Comparison of ENCODE assay signal across 20 mouse cellular contexts in genomic region chr17:71976661-71977060, GRCm38 (mm10).
DNase-seq lines count a peak whose midpoint lies in the region; ATAC-seq and TF ChIP-seq lines count a peak whose summit lies in the region.
"Had no signal": no experiment of that assay in that cellular context is flagged by ENCODE, and none has a peak within 500 bp of the region (broad histone marks: within the 10 kb centered on the region; RNA-seq: fewer than 3 reads in every experiment).

No protein-coding gene starts in this region.

- H3K9ac ChIP-seq in forebrain, embryonic 13.5 days: no peak overlapping the region
- H3K9ac ChIP-seq in forebrain, postnatal 0 days: no peak overlapping the region
- H3K9ac ChIP-seq in forebrain, embryonic 15.5 days (replicated peaks): no peak overlapping the region
- H3K9ac ChIP-seq in stomach, postnatal 0 days (ENCODE audit: low read length): no peak overlapping the region
- H3K9ac ChIP-seq: embryonic facial prominence, embryonic 13.5 days; embryonic facial prominence, embryonic 15.5 days had no signal

- ATAC-seq in forebrain, embryonic 13.5 days: peak; percentile 47
- ATAC-seq in forebrain, postnatal 0 days: no peak
- ATAC-seq in forebrain, embryonic 15.5 days (replicated peaks): peak; percentile 36
- no peak for ATAC-seq in stomach, postnatal 0 days (ENCODE audit: low FRiP score, low TSS enrichment)

- no peak for TF ChIP-seq CTCF in forebrain, postnatal 0 days (IDR thresholded peaks at IDR 0.05; ENCODE audit: low read depth)
- TF ChIP-seq CTCF in stomach, postnatal 0 days (IDR thresholded peaks at IDR 0.05; ENCODE audit: low read depth): no peak

- no peak overlapping the region for H3K4me3 ChIP-seq in forebrain, embryonic 13.5 days
- H3K4me3 ChIP-seq in forebrain, postnatal 0 days (ENCODE audit: low read depth, low read length): no peak overlapping the region
- H3K4me3 ChIP-seq in forebrain, embryonic 15.5 days: no peak overlapping the region
- H3K4me3 ChIP-seq in stomach, postnatal 0 days (ENCODE audit: low read depth, low read length): no peak overlapping the region
- H3K4me3 ChIP-seq: embryonic facial prominence, embryonic 13.5 days; embryonic facial prominence, embryonic 15.5 days; erythroblast, embryonic 14.5 days had no signal

- no peaks in the 10 kb centered on the region for H3K36me3 ChIP-seq in forebrain, embryonic 13.5 days (ENCODE audit: poor library complexity, severe bottlenecking)
- no peaks in the 10 kb centered on the region for H3K36me3 ChIP-seq in forebrain, postnatal 0 days (ENCODE audit: insufficient read depth)
- no peaks in the 10 kb centered on the region for H3K36me3 ChIP-seq in forebrain, embryonic 15.5 days
- no peaks in the 10 kb centered on the region for H3K36me3 ChIP-seq in stomach, postnatal 0 days (ENCODE audit: control insufficient read depth, insufficient read depth, low read length)
- H3K36me3 ChIP-seq: embryonic facial prominence, embryonic 13.5 days; embryonic facial prominence, embryonic 15.5 days had no signal

- H3K9me3 ChIP-seq in forebrain, embryonic 13.5 days (replicated peaks): no peaks in the 10 kb centered on the region
- no peaks in the 10 kb centered on the region for H3K9me3 ChIP-seq in forebrain, postnatal 0 days (ENCODE audit: low read length)
- no peaks in the 10 kb centered on the region for H3K9me3 ChIP-seq in forebrain, embryonic 15.5 days
- no peaks in the 10 kb centered on the region for H3K9me3 ChIP-seq in stomach, postnatal 0 days (ENCODE audit: control insufficient read depth, low read length)
- H3K9me3 ChIP-seq: embryonic facial prominence, embryonic 13.5 days; embryonic facial prominence, embryonic 15.5 days had no signal

- peak overlapping the region; percentile 41; the same call in 1 of the 2 replicates for H3K27ac ChIP-seq in forebrain, embryonic 13.5 days
- no peak overlapping the region for H3K27ac ChIP-seq in forebrain, postnatal 0 days (ENCODE audit: low read depth, low read length)
- peak overlapping the region; percentile 4; the same call in 1 of the 2 replicates for H3K27ac ChIP-seq in forebrain, embryonic 15.5 days (replicated peaks)
- no peak overlapping the region for H3K27ac ChIP-seq in stomach, postnatal 0 days (replicated peaks)
- H3K27ac ChIP-seq: embryonic facial prominence, embryonic 13.5 days; embryonic facial prominence, embryonic 15.5 days had no signal

- WGBS in forebrain, embryonic 13.5 days: 28% methylated on average over 4 of the region's 4 CpGs
- WGBS in forebrain, postnatal 0 days: 21% methylated on average over 4 of the region's 4 CpGs
- WGBS in forebrain, embryonic 15.5 days: 23% methylated on average over 4 of the region's 4 CpGs
- 70% methylated on average over 4 of the region's 4 CpGs for WGBS in stomach, postnatal 0 days

- H3K27me3 ChIP-seq in forebrain, embryonic 13.5 days: no peaks in the 10 kb centered on the region
- H3K27me3 ChIP-seq in forebrain, postnatal 0 days (ENCODE audit: insufficient read depth, low read length): no peaks in the 10 kb centered on the region
- no peaks in the 10 kb centered on the region for H3K27me3 ChIP-seq in forebrain, embryonic 15.5 days
- no peaks in the 10 kb centered on the region for H3K27me3 ChIP-seq in stomach, postnatal 0 days (ENCODE audit: control insufficient read depth, insufficient read depth, low read length)
- H3K27me3 ChIP-seq: embryonic facial prominence, embryonic 13.5 days; embryonic facial prominence, embryonic 15.5 days had no signal

- no peak for DNase-seq in forebrain, postnatal 0 days
- peak; percentile 58 for DNase-seq in retina, postnatal 1 day
- DNase-seq in retina, embryonic 14.5 days (ENCODE audit: low spot score): no peak
- peak; percentile 47 for DNase-seq in gonadal fat pad, adult 2 months (ENCODE audit: low read depth)
- DNase-seq in stomach, postnatal 0 days (ENCODE audit: low spot score): no peak
- DNase-seq in thymus, postnatal 14 days: no peak
- DNase-seq: adrenal gland, adult 2 months; adrenal gland, postnatal 10 days; adrenal gland, postnatal 25 days; cerebellum, adult 11-12 months; cerebellum, adult 2 months; cerebellum, adult 9-11 months; cerebellum, postnatal 14 days; cerebellum, postnatal 36 days; embryo, embryonic 11 days had no signal

- no peak for TF ChIP-seq EP300 in stomach, postnatal 0 days (optimal IDR thresholded peaks at IDR 0.05)

- peaks cover 45% of the 10 kb centered on the region for H3K4me1 ChIP-seq in forebrain, embryonic 13.5 days
- no peaks in the 10 kb centered on the region for H3K4me1 ChIP-seq in forebrain, postnatal 0 days (ENCODE audit: insufficient read depth)
- peaks cover 34% of the 10 kb centered on the region for H3K4me1 ChIP-seq in forebrain, embryonic 15.5 days
- no peaks in the 10 kb centered on the region for H3K4me1 ChIP-seq in stomach, postnatal 0 days (replicated peaks; ENCODE audit: control insufficient read depth, insufficient read depth)

- no peak overlapping the region for H3K4me2 ChIP-seq in forebrain, embryonic 13.5 days
- H3K4me2 ChIP-seq in forebrain, postnatal 0 days (ENCODE audit: low read depth): no peak overlapping the region
- H3K4me2 ChIP-seq in forebrain, embryonic 15.5 days (replicated peaks): no peak overlapping the region
- no peak overlapping the region for H3K4me2 ChIP-seq in stomach, postnatal 0 days (replicated peaks; ENCODE audit: low read depth)
- H3K4me2 ChIP-seq: embryonic facial prominence, embryonic 13.5 days; embryonic facial prominence, embryonic 15.5 days had no signal

Comparison
In these comparisons a context has a peak if more than half of its experiments do, and no peak if none do; other contexts are left out.
1. ATAC-seq: peak in forebrain, embryonic 13.5 days (single experiment) and forebrain, embryonic 15.5 days (single experiment); none in forebrain, postnatal 0 days (single experiment) and stomach, postnatal 0 days (single experiment).
2. H3K27ac ChIP-seq: peak in forebrain, embryonic 13.5 days (single experiment) and forebrain, embryonic 15.5 days (single experiment); none in forebrain, postnatal 0 days (single experiment) and stomach, postnatal 0 days (single experiment).
3. DNase-seq: peak in retina, postnatal 1 day (single experiment) and gonadal fat pad, adult 2 months (single experiment); none in forebrain, postnatal 0 days (single experiment), retina, embryonic 14.5 days (single experiment), stomach, postnatal 0 days (single experiment) and thymus, postnatal 14 days (single experiment).